Mouse (Mus musculus): ENCODE data around the gene Aldh16a1. TPM values are rescaled to one million over a fixed set of nuclear protein-coding genes. Genes with fewer than 3 reads are reported as not detected.
"Not testable (repeated sequence)": the region's sequence is repeated elsewhere in the genome, so short reads cannot be mapped to it uniquely, and the experiment has no call there.

Gene Aldh16a1
- polyA plus RNA-seq, 1 experiment from 2014 or later: 33.4 TPM

- H3K27ac ChIP-seq (replicated peaks); ATAC-seq (ENCODE audit: extremely low read depth, insufficient number of reproducible peaks, low FRiP score, low TSS enrichment); H3K36me3 ChIP-seq; H3K4me3 ChIP-seq; H3K27me3 ChIP-seq (replicated peaks); H3K9me3 ChIP-seq; H3K4me2 ChIP-seq; H3K9ac ChIP-seq: not testable (repeated sequence)
- H3K4me1 ChIP-seq: peaks cover 18% of the 10 kb centered on the region
- 84% methylated on average over 4 of the region's 4 CpGs for WGBS
Measured at GRCm38 (mm10) chr7:45110089-45110488, 44.3 kb downstream of the Aldh16a1 start.

DNA sequence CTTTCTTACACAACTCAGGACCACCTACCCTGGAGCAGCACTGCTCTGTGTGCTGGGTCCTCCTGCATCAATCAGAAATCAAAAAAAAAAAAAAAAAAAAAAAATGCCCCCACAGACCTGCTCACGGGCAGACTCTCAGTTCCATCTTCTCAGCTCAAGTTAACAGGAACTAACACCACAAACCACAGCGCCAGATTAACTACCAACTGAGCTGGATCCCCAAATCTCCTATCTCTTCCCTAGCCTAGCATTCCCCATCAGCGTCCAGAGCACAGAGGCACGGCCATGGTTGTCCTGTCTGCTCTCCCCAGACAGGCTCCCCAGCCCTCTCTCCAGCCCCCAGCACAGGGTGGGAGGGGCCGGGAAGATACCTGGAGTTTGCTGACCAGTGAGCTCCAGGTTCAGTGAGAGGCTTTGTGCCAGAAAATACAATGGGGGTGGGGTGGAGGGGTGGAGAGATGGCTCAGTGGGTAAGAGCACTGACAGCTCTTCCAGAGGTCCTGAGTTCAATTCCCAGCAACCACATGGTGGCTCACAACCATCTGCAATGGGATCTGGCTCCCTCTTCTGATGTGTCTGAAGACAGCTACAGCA, 47.2 kb downstream of the Aldh16a1 start:
- ATAC-seq (ENCODE audit: extremely low read depth, insufficient number of reproducible peaks, low FRiP score, low TSS enrichment): no peak

GRCm38 (mm10) chr7:45106441-45106840, 47.9 kb downstream of the Aldh16a1 start:
- H3K36me3 ChIP-seq: no peaks in the 10 kb centered on the region
- H3K27ac ChIP-seq (replicated peaks): no peak overlapping the region
- H3K4me2 ChIP-seq: no peak overlapping the region
- H3K4me1 ChIP-seq: peaks cover 26% of the 10 kb centered on the region
- H3K4me3 ChIP-seq: no peak overlapping the region
- H3K27me3 ChIP-seq (replicated peaks): no peaks in the 10 kb centered on the region
- 68% methylated on average over 6 of the region's 6 CpGs for WGBS
- no peak for ATAC-seq (ENCODE audit: extremely low read depth, insufficient number of reproducible peaks, low FRiP score, low TSS enrichment)
- H3K9ac ChIP-seq: no peak overlapping the region
- no peaks in the 10 kb centered on the region for H3K9me3 ChIP-seq

More for the DNA sequence above, 47.2 kb downstream of the Aldh16a1 start:
- WGBS: 42% methylated on average over 5 of the region's 5 CpGs
- no peak overlapping the region for H3K4me3 ChIP-seq
- no peak overlapping the region for H3K4me2 ChIP-seq
- H3K27me3 ChIP-seq (replicated peaks): no peaks in the 10 kb centered on the region
- no peaks in the 10 kb centered on the region for H3K36me3 ChIP-seq
- H3K27ac ChIP-seq (replicated peaks): no peak overlapping the region
- H3K4me1 ChIP-seq: peaks cover 23% of the 10 kb centered on the region
- no peak overlapping the region for H3K9ac ChIP-seq
- H3K9me3 ChIP-seq: no peaks in the 10 kb centered on the region

DNA sequence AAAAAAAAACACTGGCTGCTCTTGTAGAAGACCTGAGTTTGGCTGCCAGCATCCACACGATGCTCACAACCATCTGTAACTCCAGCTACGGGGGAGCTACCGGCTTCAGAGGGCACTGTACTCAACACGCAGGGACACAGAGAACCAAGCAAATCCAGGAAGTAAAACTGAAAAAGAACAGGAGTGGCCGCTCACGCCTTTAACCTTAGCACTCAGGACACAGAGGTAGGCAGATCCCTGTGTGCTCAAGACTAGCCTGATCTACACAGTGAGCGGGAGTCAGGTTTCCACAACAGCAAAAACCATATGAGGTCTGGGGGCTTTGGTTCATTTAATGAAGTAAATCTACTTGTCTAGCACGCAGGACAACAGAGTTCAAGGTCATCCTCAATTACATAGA, 48.9 kb downstream of the Aldh16a1 start:
- Histone ChIP-seq H3K4me3 (no peak overlapping the region), H3K9me3 (no peaks in the 10 kb centered on the region), H3K36me3 (no peaks in the 10 kb centered on the region), H3K4me2 (no peak overlapping the region), H3K9ac (no peak overlapping the region), H3K27me3 (replicated peaks) (no peaks in the 10 kb centered on the region), H3K4me1 (peaks cover 26% of the 10 kb centered on the region), H3K27ac (replicated peaks) (no peak overlapping the region)
- no peak for ATAC-seq (ENCODE audit: extremely low read depth, insufficient number of reproducible peaks, low FRiP score, low TSS enrichment)
- 71% methylated on average over 8 of the region's 8 CpGs for WGBS

- H3K4me2 ChIP-seq: no peak overlapping the region
- ATAC-seq (ENCODE audit: extremely low read depth, insufficient number of reproducible peaks, low FRiP score, low TSS enrichment): no peak
- H3K9ac ChIP-seq: no peak overlapping the region
- no peak overlapping the region for H3K27ac ChIP-seq (replicated peaks)
- 62% methylated on average over 5 of the region's 5 CpGs for WGBS
- no peaks in the 10 kb centered on the region for H3K9me3 ChIP-seq
- H3K36me3 ChIP-seq: no peaks in the 10 kb centered on the region
- no peak overlapping the region for H3K4me3 ChIP-seq
- H3K27me3 ChIP-seq (replicated peaks): no peaks in the 10 kb centered on the region
- H3K4me1 ChIP-seq: peaks cover 26% of the 10 kb centered on the region
Measured at GRCm38 (mm10) chr7:45104941-45105340, 49.4 kb downstream of the Aldh16a1 start.

- Histone ChIP-seq H3K27me3 (replicated peaks) (no peaks in the 10 kb centered on the region), H3K4me1 (peaks cover 26% of the 10 kb centered on the region), H3K36me3 (peaks cover 6% of the 10 kb centered on the region), H3K9me3 (no peaks in the 10 kb centered on the region), H3K9ac (peak within 1 kb of the TSS; percentile 79), H3K4me3 (peak within 1 kb of the TSS; percentile 43), H3K4me2 (peak within 1 kb of the TSS; percentile 69), H3K27ac (replicated peaks) (peak within 1 kb of the TSS; percentile 88)
- 32% methylated on average over 7 of the region's 7 CpGs for WGBS
- peak; percentile 76; the same call in 1 of the 2 replicates for ATAC-seq (ENCODE audit: extremely low read depth, insufficient number of reproducible peaks, low FRiP score, low TSS enrichment)
Measured at GRCm38 (mm10) chr7:45103652-45104180, 50.7 kb downstream of the Aldh16a1 start, which contains the start of gene Fcgrt. Fcgrt (minus strand) TSS chr7:45103851.

DNA sequence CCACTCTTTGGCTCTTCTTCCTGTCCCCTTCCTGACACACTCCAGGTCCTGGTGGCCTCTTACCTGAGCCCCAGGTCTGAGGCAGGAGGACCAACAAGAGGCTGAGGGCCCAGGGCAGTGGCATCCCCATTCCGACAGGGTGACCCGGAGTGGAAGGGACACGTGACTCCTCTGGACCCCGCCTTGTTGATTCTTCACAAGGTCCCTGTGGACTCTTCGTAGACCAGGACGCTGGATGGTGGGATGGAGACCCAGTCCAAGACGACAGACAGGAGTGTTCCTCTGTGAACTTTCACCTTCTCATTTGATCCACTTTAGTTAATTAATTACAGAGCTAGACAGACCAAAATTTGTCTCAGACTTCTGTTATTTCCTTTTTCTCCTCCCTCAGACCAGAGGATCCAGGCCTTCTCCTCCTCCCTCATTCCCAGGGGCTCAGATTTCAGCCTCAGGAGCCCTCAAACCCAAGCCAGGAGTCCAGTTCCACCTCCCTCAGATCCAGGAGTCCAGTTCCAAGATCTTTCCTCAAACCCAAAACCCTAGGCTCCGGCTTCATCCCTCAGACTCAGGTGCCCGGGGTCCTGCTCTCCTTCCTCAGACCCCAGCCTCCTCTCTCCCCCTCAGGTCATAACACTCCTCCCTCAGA, 51.3 kb downstream of the Aldh16a1 start:
- Histone ChIP-seq H3K4me3 (peak overlapping the region; percentile 43), H3K27me3 (replicated peaks) (no peaks in the 10 kb centered on the region), H3K9ac (peak overlapping the region; percentile 79), H3K4me2 (peak overlapping the region; percentile 69), H3K4me1 (peaks cover 26% of the 10 kb centered on the region), H3K27ac (replicated peaks) (peak overlapping the region; percentile 88), H3K36me3 (peaks cover 9% of the 10 kb centered on the region), H3K9me3 (no peaks in the 10 kb centered on the region)
- no peak for ATAC-seq (ENCODE audit: extremely low read depth, insufficient number of reproducible peaks, low FRiP score, low TSS enrichment)
- 74% methylated on average over 9 of the region's 9 CpGs for WGBS

DNA sequence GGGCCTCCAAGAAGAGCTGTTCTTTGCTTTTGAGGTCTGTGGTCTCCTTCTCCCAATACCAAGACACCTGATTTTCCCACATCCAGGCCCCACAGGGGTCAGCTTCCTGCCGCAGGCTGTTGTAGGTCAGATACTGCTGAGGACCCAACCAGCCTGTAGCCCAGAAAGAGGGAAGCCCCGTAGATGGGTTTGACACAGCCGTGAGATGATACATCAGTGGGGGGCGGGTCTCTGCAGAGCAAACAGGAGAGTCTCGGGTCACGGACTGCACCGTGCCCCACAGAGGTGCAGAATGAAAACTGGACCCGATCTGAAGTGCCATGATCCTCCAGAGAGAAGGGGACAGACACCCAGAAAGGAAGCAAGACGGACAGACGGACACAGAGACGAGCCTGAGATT, 51.9 kb downstream of the Aldh16a1 start:
- H3K4me1 ChIP-seq: peaks cover 26% of the 10 kb centered on the region
- H3K27ac ChIP-seq (replicated peaks): no peak overlapping the region
- no peaks in the 10 kb centered on the region for H3K9me3 ChIP-seq
- H3K36me3 ChIP-seq: peaks cover 9% of the 10 kb centered on the region
- peak overlapping the region; percentile 69 for H3K4me2 ChIP-seq
- H3K27me3 ChIP-seq (replicated peaks): no peaks in the 10 kb centered on the region
- peak overlapping the region; percentile 43; the same call in 1 of the 2 replicates for H3K4me3 ChIP-seq
- 77% methylated on average over 11 of the region's 11 CpGs for WGBS
- ATAC-seq (ENCODE audit: extremely low read depth, insufficient number of reproducible peaks, low FRiP score, low TSS enrichment): no peak
- H3K9ac ChIP-seq: peak overlapping the region; percentile 79

- Histone ChIP-seq H3K27ac (replicated peaks) (no peak overlapping the region), H3K9ac (no peak overlapping the region), H3K9me3 (no peaks in the 10 kb centered on the region), H3K36me3 (peaks cover 12% of the 10 kb centered on the region), H3K4me3 (no peak overlapping the region), H3K27me3 (replicated peaks) (no peaks in the 10 kb centered on the region), H3K4me1 (peaks cover 26% of the 10 kb centered on the region), H3K4me2 (no peak overlapping the region)
- ATAC-seq (ENCODE audit: extremely low read depth, insufficient number of reproducible peaks, low FRiP score, low TSS enrichment): no peak
- WGBS: 81% methylated on average over 6 of the region's 6 CpGs
Measured at GRCm38 (mm10) chr7:45100046-45100445, 54.3 kb downstream of the Aldh16a1 start.

DNA sequence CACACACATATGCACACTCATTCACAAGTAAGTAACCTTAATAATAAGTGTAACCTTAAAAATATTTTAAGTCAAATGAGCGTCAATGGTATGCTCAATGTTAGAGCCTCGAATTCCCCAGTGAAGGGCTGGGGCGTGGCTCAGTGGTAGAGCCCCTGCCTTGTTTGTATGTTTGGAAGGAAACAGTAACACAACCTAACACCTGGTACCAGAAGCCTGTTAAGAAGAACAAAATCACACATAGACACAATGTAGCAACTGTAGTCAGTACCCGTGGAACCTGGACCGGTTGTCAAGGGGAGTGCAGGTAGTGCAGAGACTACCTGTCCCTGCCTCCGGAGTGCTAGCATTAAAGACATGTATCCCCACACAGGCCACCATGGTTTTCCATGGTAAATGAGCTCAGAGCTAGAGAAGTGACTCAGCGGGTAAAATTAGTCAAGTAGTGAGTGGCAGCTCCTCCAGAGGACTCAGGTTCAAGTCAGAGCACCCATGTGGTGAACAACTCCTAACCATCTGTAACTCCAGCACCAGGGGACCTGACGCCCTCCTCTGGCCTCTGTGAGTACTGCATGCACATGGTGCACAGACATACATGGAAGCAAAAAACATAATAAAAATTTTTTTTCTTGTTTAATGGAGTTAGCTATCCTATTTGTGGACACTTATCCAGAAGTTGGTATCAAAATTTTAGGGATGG, 55.7 kb downstream of the Aldh16a1 start:
- H3K4me1 ChIP-seq: peaks cover 19% of the 10 kb centered on the region
- WGBS: 84% methylated on average over 8 of the region's 8 CpGs
- H3K4me2 ChIP-seq: no peak overlapping the region
- ATAC-seq (ENCODE audit: extremely low read depth, insufficient number of reproducible peaks, low FRiP score, low TSS enrichment): no peak
- no peak overlapping the region for H3K9ac ChIP-seq
- H3K9me3 ChIP-seq: no peaks in the 10 kb centered on the region
- H3K27ac ChIP-seq (replicated peaks): no peak overlapping the region
- H3K4me3 ChIP-seq: no peak overlapping the region
- H3K27me3 ChIP-seq (replicated peaks): no peaks in the 10 kb centered on the region
- H3K36me3 ChIP-seq: peaks cover 12% of the 10 kb centered on the region

DNA sequence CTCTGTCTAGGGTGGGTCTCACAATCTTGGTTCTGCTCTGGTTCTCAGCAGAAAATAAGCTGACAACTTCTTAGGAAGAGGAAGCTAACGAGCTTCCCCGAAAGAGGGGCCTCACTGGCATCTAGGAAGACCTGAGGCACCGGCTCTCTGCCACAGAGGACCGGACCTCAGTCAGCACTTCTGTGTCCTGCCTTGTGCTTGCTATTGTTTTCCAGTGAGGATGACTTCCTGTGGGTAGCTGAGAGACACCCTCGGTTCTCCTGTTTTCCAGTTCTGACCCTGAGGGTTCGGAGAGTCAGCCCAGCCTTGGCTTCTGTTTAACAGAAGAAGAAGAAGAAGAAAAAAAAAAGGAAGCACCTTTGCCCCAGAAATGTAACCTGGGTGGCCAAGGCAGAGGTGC, 56.9 kb downstream of the Aldh16a1 start:
- 48% methylated on average over 6 of the region's 6 CpGs for WGBS
- no peak overlapping the region for H3K4me2 ChIP-seq
- peaks cover 17% of the 10 kb centered on the region for H3K4me1 ChIP-seq
- no peaks in the 10 kb centered on the region for H3K27me3 ChIP-seq (replicated peaks)
- no peak overlapping the region for H3K27ac ChIP-seq (replicated peaks)
- no peak overlapping the region for H3K4me3 ChIP-seq
- H3K36me3 ChIP-seq: peaks cover 12% of the 10 kb centered on the region
- ATAC-seq (ENCODE audit: extremely low read depth, insufficient number of reproducible peaks, low FRiP score, low TSS enrichment): no peak
- H3K9me3 ChIP-seq: no peaks in the 10 kb centered on the region
- peak overlapping the region; percentile 50; the same call in 1 of the 2 replicates for H3K9ac ChIP-seq

All from heart, embryonic 13.5 days (tissue).